Mouse (Mus musculus) embryo, embryonic 10 days (tissue): ENCODE measurements at regions not wholly inside any gene's neighbourhood (a gene's known extent, or its start where the extent isn't known, plus 50 kb on each side); places are given as distances from the start of the nearest gene placed in this dataset.

Source experiments
- DNase-seq: peaks from one replicate; pipeline ENCODE4 v3.0.0-alpha.2; 2015; ENCODE audit warnings: low spot score

DNA sequence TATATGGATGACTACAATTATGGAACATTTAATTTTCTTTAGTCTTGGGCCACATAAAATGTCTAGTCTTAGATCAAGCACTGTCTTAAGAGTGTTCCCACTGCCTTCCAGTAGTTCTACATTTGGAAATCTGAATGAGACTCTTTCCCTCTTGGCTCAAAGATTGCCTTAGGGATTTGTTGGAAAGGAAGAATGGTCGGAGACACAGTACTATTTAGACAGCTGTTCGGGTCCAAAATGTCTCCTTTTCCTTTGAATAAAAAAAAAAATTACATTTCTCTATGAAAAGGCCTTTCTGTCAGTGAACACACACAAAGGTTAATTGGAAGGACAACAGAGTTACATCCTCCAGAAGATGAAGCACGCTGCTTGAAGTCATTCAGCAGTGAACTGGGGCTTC, 1173.8 kb downstream of the Sorcs3 start:
- DNase-seq, result no peak

DNA sequence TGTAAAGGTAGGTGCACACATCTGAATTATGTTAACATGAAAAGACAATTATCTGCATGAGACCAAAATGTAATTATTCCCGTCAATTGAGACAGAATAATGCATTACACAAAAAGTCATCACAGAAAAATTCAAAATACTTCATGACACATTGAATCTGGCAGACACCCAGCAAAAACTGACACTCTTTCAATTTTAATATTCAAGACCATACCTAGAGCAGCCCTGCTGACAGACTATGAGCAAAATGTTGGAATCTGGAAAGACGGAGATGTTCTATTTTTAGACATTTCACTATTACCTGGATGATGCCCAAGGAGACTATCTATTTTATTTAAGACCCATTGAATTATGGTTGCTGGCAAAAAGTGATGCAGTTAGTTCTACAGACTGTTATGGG, 1190.4 kb downstream of the Sorcs3 start:
- DNase-seq, result no peak

DNA sequence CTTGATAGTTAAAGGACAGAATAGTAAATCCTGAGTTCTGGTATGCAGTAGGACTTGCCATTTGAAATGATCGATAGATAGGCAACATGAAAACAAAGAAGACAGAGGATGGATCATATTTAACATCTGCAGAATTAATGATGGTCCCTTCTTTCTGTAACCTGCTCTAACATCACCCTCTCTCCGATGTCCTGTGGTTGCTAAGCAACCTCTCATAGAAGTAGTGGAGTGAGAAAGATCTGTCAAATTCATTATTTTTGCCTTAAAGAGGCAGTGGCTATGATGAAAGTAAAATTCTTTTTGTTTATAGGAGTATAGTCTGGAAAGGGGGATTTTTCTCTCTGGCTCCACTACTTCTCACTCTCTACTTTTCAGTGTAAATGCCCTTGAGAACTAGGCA, 1209.5 kb downstream of the Sorcs3 start:
- no peak for DNase-seq

DNA sequence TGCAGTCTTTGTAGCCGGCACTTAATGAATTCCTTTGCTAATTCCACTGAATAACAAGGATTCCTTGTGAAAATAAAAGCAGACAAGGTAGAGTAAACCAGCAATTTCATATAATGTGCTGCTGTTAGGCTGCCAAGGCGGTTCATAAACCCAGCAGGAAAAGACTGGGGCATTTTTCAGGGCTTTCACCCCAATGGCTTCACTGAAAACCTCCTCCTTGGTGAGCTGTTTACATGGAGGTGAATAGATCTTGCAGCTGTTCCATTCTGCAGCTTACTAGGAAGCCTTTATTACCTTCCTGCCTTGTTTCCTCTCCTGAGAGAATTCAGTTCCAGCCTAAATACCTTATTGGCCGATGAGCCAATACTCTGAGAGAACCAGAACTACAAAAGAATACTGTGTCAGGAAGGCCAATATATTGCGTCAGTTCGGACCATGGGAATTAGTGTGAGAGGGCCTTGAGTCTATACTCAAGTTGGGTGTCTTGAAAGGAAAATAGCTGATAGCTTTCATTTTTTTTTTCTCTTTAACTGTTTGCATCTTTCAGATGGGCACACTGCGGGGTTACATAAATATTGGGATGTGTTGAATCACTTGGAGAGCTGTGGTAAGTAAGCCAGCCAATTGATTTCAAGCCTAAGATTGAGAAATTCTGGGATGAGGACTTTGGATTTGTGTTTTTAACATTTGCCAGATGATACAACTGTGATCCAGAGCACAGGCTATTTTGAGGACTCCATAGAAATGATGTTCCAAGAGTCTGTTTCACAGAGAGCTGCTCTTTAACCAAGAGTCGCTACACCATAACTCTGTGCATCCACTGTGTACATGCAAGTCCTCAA, 1217.5 kb downstream of the Sorcs3 start:
- DNase-seq, result no peak
